Mouse (Mus musculus) CH12.LX (cell line): ENCODE measurements at regions not wholly inside any gene's neighbourhood (a gene's known extent, or its start where the extent isn't known, plus 50 kb on each side); places are given as distances from the start of the nearest gene placed in this dataset.

Source experiments
- DNase-seq: peaks from one replicate; pipeline ENCODE4 v3.0.0-alpha.2; 2013; ENCODE audit errors: extremely low read depth
- H3K27ac ChIP-seq: 2 replicates; pipeline ENCODE4 v1.5.1; 2012; ENCODE audit warnings: low read depth, mild to moderate bottlenecking, control low read depth, moderate library complexity; ENCODE audit not compliant: insufficient read depth
- H3K27me3 ChIP-seq: replicated peaks from 2 replicates; pipeline ENCODE3; 2012; ENCODE audit warnings: inconsistent platforms
- H3K36me3 ChIP-seq, 2 experiments: replicated peaks in 1 of 2; 2 replicates each; pipeline versions ENCODE3 to v1.6.1; 2012; ENCODE audit warnings: inconsistent platforms in 1 of 2, low read length in 1 of 2, mild to moderate bottlenecking in 1 of 2, mixed read lengths in 1 of 2, moderate library complexity in 1 of 2; ENCODE audit not compliant: control insufficient read depth in 1 of 2, insufficient read depth in 1 of 2
- H3K4me1 ChIP-seq, 2 experiments: 2 replicates each; pipeline ENCODE4 v1.6.1; 2012; ENCODE audit warnings: inconsistent platforms in 1 of 2, moderate library complexity in 1 of 2; ENCODE audit not compliant: insufficient read depth in 2 of 2, control insufficient read depth in 1 of 2
- H3K4me2 ChIP-seq: 2 replicates; pipeline ENCODE4 v1.6.1; 2012; ENCODE audit warnings: low read depth, mild to moderate bottlenecking, control low read depth; ENCODE audit not compliant: poor library complexity, insufficient read depth, severe bottlenecking
- H3K4me3 ChIP-seq, 3 experiments: fragments of 150-350 bp in 1 of 3; sonication (generic) in 1 of 3; replicated peaks in 1 of 3; 2 replicates each; pipeline versions ENCODE3 to v1.5.1; 2011 to 2012; ENCODE audit warnings: low read depth in 2 of 3, low read length in 2 of 3, mild to moderate bottlenecking in 2 of 3, moderate library complexity in 2 of 3, control low read depth in 1 of 3, improper control_type of control experiment in 1 of 3, inconsistent platforms in 1 of 3, mixed read lengths in 1 of 3; ENCODE audit not compliant: poor library complexity in 1 of 3
- H3K79me2 ChIP-seq: replicated peaks from 2 replicates; pipeline ENCODE4 v1.6.1; 2012; ENCODE audit warnings: mild to moderate bottlenecking, moderate library complexity; ENCODE audit not compliant: control insufficient read depth, poor library complexity, insufficient read depth, severe bottlenecking; ENCODE audit errors: extremely low read depth
- H3K9ac ChIP-seq: 2 replicates; pipeline ENCODE4 v1.6.1; 2012; ENCODE audit warnings: low read depth, mild to moderate bottlenecking, control low read depth, moderate library complexity; ENCODE audit not compliant: insufficient read depth
- H3K9me3 ChIP-seq: replicated peaks from 2 replicates; pipeline ENCODE3; 2012; ENCODE audit warnings: low read length, inconsistent platforms, mixed read lengths
- CTCF ChIP-seq, 2 experiments: IDR thresholded peaks in 1 of 2; conservative IDR thresholded peaks in 1 of 2; 2 replicates each; pipeline ENCODE4 v1.5.1; 2011 to 2012; ENCODE audit warnings: low read depth in 2 of 2, low read length in 2 of 2, improper control_type of control experiment in 1 of 2, inconsistent platforms in 1 of 2, mild to moderate bottlenecking in 1 of 2, moderate library complexity in 1 of 2
- E2F4 ChIP-seq: IDR thresholded peaks from 2 replicates; pipeline ENCODE4 v1.6.1; 2011; ENCODE audit warnings: low read depth, low read length, improper control_type of control experiment; ENCODE audit not compliant: insufficient replicate concordance
- ETS1 ChIP-seq: conservative IDR thresholded peaks from 2 replicates; pipeline ENCODE4 v1.6.1; 2012; ENCODE audit warnings: low read depth, mild to moderate bottlenecking, inconsistent platforms, low read length, improper control_type of control experiment, moderate library complexity
- JUN ChIP-seq: IDR thresholded peaks from 2 replicates; pipeline ENCODE4 v1.6.1; 2011; ENCODE audit warnings: low read depth, mild to moderate bottlenecking, low read length, improper control_type of control experiment, moderate library complexity; ENCODE audit not compliant: insufficient read depth
- MAX ChIP-seq: IDR thresholded peaks from 2 replicates; pipeline ENCODE4 v1.6.1; 2011; ENCODE audit warnings: low read length, improper control_type of control experiment
- MEF2A ChIP-seq: IDR thresholded peaks from 2 replicates; pipeline ENCODE4 v1.6.1; 2014; ENCODE audit warnings: low read depth, mild to moderate bottlenecking, inconsistent platforms, low read length, improper control_type of control experiment, borderline replicate concordance
- NRF1 ChIP-seq: IDR thresholded peaks from 2 replicates; pipeline ENCODE4 v1.6.1; 2014; ENCODE audit warnings: low read depth, mild to moderate bottlenecking, inconsistent platforms, low read length, improper control_type of control experiment, moderate library complexity
- POLR2AphosphoS2 ChIP-seq: IDR thresholded peaks from 2 replicates; pipeline ENCODE4 v1.6.1; 2011; ENCODE audit warnings: low read depth, low read length, improper control_type of control experiment
- SMC3 ChIP-seq: IDR thresholded peaks from 2 replicates; pipeline ENCODE4 v1.6.1; 2011; ENCODE audit warnings: low read depth, low read length, improper control_type of control experiment
- TBP ChIP-seq: conservative IDR thresholded peaks from 2 replicates; pipeline ENCODE4 v1.6.1; 2011; ENCODE audit warnings: low read depth, low read length, improper control_type of control experiment
- TCF12 ChIP-seq: IDR thresholded peaks from 2 replicates; pipeline ENCODE4 v1.6.1; 2014; ENCODE audit warnings: low read depth, mild to moderate bottlenecking, inconsistent platforms, low read length, improper control_type of control experiment
- UBTF ChIP-seq: IDR thresholded peaks from 2 replicates; pipeline ENCODE4 v1.6.1; 2012; ENCODE audit warnings: low read depth, mild to moderate bottlenecking, inconsistent platforms, low read length, improper control_type of control experiment, moderate library complexity
- USF1 ChIP-seq: IDR thresholded peaks from 2 replicates; pipeline ENCODE4 v1.6.1; 2014; ENCODE audit warnings: low read depth, mild to moderate bottlenecking, inconsistent platforms, low read length, improper control_type of control experiment
- USF2 ChIP-seq: conservative IDR thresholded peaks from 2 replicates; pipeline ENCODE4 v1.6.1; 2011; ENCODE audit warnings: low read depth, low read length, improper control_type of control experiment
- ZC3H11A ChIP-seq: IDR thresholded peaks from 2 replicates; pipeline ENCODE4 v1.6.1; 2012; ENCODE audit warnings: low read depth, mild to moderate bottlenecking, inconsistent platforms, low read length, improper control_type of control experiment
- ZNF384 ChIP-seq: IDR thresholded peaks from 2 replicates; pipeline ENCODE4 v1.6.1; 2012; ENCODE audit warnings: low read depth, low read length, improper control_type of control experiment, inconsistent platforms
- dilution Hi-C: fragments of 300-500 bp; cut with MboI; formaldehyde crosslinking; loops from 2 replicates; pipeline ENCODE4 v1.14.3; 2020; ENCODE audit warnings: low sequenced_read_pairs; ENCODE audit not compliant: extremely low pct_unique_long_range_greater_than_20kb, extremely low pct_ligation_motif_present
- in situ Hi-C: fragments of 300-500 bp; cut with MboI; formaldehyde crosslinking; loops from 3 replicates; pipeline ENCODE4 v1.14.3; 2019; ENCODE audit warnings: low sequenced_read_pairs, low pct_ligation_motif_present, low pct_unique_long_range_greater_than_20kb, mixed read lengths

DNA sequence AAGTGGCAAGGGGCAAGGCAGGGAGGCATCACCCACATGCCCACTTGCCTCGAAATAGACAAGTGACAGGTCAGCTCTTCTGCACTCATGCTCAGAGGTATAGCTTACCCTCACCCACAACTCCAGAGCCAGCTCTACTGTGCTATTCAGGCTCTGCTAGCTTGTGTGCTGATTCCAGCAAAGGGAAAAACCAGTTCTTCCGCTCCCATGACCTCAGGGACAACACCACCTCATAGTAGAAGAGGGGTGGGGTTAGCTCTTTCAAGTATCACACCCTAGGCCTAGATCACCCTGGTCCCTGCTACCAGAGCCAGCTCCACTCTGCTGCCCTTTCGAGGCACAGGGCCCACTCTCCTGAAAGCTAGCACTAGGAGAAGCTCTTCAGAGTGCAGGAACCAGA, 622.0 kb upstream of the Vrk2 start:
- Histone ChIP-seq H3K9ac (no peak overlapping the region), H3K4me3 (no peak overlapping the region), H3K36me3 (no peaks in the 10 kb centered on the region), H3K27ac (no peak overlapping the region), H3K4me1 (peaks cover 6 to 26% of the 10 kb centered on the region in 2 experiments; a peak in 3 of 4 replicates), H3K4me2 (no peak overlapping the region), H3K27me3 (no peaks in the 10 kb centered on the region)
- in situ Hi-C loops, result no loop called here
- DNase-seq, result peak; percentile 32
- TF ChIP-seq SMC3 (no peak), TBP (no peak)
- TF ChIP-seq, all 38 proteins: peak for 0
- Histone ChIP-seq H3K9me3 (no peaks in the 10 kb centered on the region), H3K79me2 (no peaks in the 10 kb centered on the region)
- dilution Hi-C loops, result no loop called here

- in situ Hi-C loops, result no loop called here
- no peak for TF ChIP-seq E2F4
- TF ChIP-seq ZNF384, result no peak
- no peak for TF ChIP-seq NRF1
- TF ChIP-seq USF1, result no peak
- TF ChIP-seq MAX, result no peak
- no peak for TF ChIP-seq POLR2AphosphoS2
- TF ChIP-seq SMC3, result no peak
- TF ChIP-seq ZC3H11A, result no peak
- no peak for TF ChIP-seq UBTF
- no peak for TF ChIP-seq CTCF (conservative IDR thresholded peaks at IDR 0.05 in 1 of 2, IDR thresholded peaks at IDR 0.05 in 1 of 2; ENCODE audit: low read depth in 2 of 2, low read length in 2 of 2)
- no peak for TF ChIP-seq MEF2A
- no peak for TF ChIP-seq USF2
- TF ChIP-seq ETS1, result no peak
- TF ChIP-seq TCF12, result no peak
- TF ChIP-seq JUN, result no peak
Observed at GRCm38 (mm10) chr11:27203330-27204214, 609.8 kb upstream of the Vrk2 start.

More at GRCm38 (mm10) chr11:27203330-27204214, 609.8 kb upstream of the Vrk2 start:
- Histone ChIP-seq H3K79me2 (no peaks in the 10 kb centered on the region), H3K27ac (no peak overlapping the region), H3K9me3 (no peaks in the 10 kb centered on the region), H3K4me1 (no peaks in the 10 kb centered on the region), H3K4me3 (no peak overlapping the region), H3K27me3 (no peaks in the 10 kb centered on the region), H3K9ac (no peak overlapping the region), H3K36me3 (no peaks in the 10 kb centered on the region), H3K4me2 (no peak overlapping the region)
- DNase-seq, result no peak
- dilution Hi-C loops, result no loop called here
